Mouse (Mus musculus) hindlimb bud, embryonic 11.5 days (tissue): ENCODE data around the gene Ociad2.
"Not testable (repeated sequence)": the region's sequence is repeated elsewhere in the genome, so short reads cannot be mapped to it uniquely, and the experiment has no call there.

Source experiments
- DNase-seq: peaks from one replicate; pipeline ENCODE4 v3.0.0-alpha.2; 2012; ENCODE audit warnings: low read depth, low spot score; ENCODE audit errors: extremely low spot score

Ociad2 gene

GRCm38 (mm10) chr5:73353978-73354377, 13.2 kb upstream of the Ociad2 start:
- DNase-seq = no peak

- DNase-seq = no peak
Observed at GRCm38 (mm10) chr5:73353519-73353918, 12.7 kb upstream of the Ociad2 start.

DNA sequence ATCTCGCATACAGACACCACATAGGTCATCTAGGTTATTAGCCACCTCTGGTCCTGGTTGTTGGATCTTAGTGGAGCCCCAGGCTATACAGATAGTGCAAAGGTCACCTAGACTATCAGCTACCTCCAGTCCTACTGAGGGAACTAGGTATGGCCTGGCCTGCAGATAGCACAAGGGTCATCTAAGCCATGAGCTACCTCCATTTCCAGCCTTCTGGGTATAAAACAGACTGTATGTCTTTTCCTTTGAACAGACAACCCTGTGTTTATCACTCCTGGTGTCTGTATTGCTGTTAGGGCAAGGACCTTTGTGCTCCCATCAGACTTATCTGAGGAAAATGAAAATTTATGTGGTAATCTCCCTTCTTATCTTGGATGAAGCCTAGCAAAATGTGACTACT, 11.0 kb upstream of the Ociad2 start:
- no peak for DNase-seq

DNA sequence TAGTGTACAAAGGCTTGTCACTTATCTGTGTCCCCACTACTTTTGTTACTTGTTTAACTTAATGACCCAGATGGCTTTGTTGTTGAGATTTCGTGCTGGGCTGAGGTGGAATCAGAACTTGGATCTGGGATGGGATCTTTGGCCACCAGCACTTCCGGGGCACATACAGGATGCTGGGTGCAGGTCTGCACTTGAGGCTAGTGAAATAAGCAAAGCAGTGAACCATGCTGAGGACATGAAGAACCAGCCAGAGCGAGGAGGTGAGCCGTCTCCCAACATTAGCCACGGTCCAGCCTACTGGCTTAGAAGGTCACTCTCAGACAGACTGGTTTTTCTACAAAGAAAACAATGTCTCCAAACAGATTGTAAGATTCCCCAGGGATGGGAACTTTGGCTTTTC, 8.7 kb upstream of the Ociad2 start:
- DNase-seq = no peak

- no peak for DNase-seq
Observed at GRCm38 (mm10) chr5:73345254-73345653, 4.4 kb upstream of the Ociad2 start.

- no peak for DNase-seq
Observed at GRCm38 (mm10) chr5:73344310-73344709, 3.5 kb upstream of the Ociad2 start.

DNA sequence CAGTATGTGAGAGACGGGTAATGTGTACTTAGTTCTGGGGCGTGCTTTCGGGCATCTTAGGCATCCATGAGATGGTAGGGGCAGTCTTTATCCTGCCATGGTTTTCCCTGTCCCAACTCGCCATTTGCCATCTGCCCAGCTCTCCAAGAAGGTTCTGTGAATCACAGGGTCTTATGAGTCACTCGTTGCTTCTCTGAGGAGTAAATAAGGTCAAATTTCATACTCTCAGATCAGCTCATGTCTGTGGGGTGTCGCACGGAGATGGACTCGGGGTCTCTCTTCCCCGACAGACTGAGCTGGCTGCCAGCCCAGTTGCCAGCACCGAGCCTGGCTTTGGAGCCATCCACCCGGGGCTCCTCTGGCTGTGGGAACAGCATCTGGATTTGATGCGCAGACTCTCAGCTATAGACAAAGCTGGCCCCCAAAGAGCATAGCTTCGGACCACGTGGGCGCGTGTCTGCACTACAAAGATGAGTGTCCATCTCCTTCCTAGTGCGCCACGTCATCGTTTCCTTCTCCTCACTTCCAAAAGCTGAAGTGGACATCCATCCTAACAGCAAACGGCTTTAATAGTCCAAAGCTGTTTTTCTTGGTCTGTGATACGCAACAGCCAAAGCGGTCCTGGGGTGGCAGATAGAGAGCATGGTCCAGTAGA, 2.0 kb upstream of the Ociad2 start:
- DNase-seq = no peak

GRCm38 (mm10) chr5:73339779-73340722, 777 bp downstream of the Ociad2 start:
- DNase-seq = no peak

DNA sequence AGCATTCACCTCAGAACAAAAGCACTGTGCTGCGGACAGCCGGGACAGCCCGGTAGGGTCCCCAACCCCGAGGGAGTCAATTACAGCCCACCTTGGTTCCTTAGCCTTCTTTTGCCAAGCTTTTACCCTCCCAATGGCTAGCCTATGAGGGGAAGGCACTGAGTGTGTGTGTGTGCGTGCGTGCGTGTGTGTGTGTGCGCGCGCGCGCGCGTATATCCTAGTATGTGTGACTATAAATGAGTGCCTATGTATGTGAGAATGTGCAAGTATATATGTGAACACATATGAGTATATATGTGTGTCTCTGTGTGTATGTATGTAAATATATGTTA, 2.0 kb downstream of the Ociad2 start:
- DNase-seq = no peak

GRCm38 (mm10) chr5:73337961-73338831, 2.6 kb downstream of the Ociad2 start:
- no peak for DNase-seq

DNA sequence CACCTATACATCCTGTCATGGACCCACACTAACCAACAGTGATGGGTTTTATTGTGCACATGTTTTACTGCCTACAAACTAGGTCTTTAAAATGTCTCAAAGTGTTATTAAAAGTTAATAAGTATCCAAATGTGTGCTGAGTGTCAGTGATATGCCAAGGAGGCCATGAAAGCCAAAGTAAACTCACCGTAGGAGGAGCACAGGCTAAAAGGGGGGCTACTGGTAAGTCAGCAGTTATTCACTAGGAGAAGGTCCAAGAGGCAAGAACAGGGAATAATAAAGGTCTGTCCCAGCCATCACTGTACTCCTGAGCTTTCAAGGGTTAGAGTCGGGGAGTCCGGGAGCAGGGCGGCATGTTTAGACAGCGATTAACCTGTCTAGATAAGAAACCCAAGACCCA, 4.4 kb downstream of the Ociad2 start:
- DNase-seq = no peak

DNA sequence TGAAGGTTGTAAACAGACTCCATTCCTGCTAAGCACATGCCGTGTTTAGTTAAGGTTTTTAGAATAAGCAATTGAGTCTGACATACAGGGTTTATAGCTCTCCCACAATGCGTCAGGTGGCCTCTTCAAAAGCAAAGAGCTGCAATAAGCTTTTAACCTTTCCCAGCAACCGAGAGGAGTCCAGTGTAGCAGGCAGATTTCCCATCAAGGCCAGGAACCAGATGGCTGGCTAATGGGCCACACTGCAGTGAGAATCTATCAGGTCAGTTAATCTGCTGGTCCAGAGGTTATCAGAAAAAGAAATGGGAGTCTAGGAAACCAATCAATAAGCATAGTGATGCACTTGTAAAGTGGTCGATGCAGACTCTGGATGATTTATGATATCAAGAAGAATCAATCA, 9.8 kb downstream of the Ociad2 start:
- DNase-seq = no peak

GRCm38 (mm10) chr5:73324526-73325170, 16.2 kb downstream of the Ociad2 start:
- DNase-seq = no peak

DNA sequence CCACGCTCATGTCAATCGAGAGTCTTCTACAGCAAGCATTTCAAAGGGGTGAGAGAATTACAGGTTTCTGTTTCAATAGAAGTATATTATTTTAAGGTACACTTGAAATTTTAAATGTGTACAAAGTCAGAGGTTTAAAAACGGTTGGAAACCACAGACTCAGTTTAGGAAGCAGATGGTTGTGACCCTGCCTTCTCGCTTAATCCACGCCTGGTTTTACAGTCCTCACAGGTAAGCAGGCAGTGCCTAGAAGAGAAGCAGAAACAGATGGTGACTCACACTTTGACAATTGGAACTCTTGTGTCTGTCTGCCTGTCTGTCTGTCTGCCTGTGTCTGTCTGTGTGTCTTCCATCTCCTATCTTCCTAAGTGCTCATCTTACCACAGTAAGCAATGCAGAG, 17.2 kb downstream of the Ociad2 start:
- no peak for DNase-seq

DNA sequence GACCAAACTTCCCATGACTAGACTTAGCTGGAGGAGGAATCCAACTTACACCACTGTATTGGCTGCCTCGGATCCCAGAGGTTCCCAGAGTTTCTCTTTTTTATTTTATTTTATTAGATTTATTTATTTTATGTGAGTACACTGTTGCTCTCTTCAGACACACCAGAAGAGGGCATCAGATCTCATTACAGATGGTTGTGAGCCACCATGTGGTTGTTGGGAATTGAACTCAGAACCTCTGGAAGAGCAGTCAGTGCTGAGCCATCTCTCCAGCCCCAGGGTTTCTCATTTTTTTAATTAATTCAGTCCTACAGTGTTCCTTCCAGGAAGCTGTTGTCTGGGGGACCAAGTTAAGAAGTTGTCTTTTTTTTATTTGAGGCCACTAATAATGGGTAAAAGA, 18.1 kb downstream of the Ociad2 start:
- DNase-seq = not testable (repeated sequence)

DNA sequence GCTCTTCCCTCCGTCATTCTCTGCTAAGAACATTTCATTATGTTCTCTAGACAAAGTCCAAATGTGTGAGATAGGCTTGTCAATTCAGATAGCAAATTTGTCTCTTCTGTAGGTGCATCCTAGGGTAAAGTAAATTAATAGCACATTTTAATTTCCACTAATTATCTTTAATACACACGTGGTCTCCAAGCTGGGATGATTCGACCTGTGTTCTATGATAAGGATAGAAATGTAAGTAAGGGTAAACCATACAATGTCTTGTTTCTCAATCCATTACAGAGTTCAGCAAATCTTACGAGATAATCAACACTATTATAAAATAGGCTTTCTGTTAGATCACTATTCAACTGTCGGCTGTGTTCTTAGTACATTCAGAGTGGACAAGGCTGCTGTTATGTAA, 21.5 kb downstream of the Ociad2 start:
- no peak for DNase-seq

DNA sequence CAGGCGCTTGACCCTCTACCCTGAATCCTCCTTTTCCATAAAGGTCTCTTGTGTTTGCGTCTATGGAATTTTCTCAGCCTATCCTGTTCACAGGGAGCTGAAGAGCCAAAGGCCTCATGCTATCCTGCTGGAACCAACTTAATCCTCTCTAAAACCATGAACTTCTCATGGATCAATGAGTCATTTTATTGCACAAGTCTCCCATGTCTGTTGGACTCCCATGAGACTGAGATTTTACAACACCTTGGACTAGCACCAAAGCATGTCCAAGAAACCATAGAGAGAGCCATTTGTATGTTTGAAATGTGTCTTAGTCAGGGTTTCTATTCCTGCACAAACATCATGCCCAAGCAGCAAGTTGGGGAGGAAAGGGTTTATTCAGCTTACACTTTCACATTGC, 26.2 kb downstream of the Ociad2 start:
- DNase-seq = no peak

DNA sequence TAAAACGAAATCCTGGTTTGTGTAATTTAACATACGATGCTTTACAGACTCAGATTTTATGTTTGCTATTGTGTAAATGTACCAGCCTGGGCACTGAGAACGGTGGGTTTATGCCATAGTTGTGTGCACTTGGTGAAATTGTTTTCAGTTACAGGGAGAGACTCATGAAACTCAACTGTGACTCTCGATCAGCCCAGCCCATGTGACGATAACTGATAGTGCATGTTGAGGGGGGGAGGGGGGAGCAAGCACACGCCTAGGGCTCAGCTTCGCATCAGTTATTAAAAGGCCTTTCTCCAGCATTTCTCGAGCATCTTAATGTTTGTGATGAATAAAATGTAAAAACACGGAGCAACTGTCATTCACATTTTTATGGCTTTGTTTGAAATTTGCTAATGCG, 27.2 kb downstream of the Ociad2 start:
- no peak for DNase-seq

- no peak for DNase-seq
Observed at GRCm38 (mm10) chr5:73311458-73311857, 29.4 kb downstream of the Ociad2 start.

GRCm38 (mm10) chr5:73310401-73310800, 30.4 kb downstream of the Ociad2 start:
- no peak for DNase-seq

GRCm38 (mm10) chr5:73309496-73309895, 31.3 kb downstream of the Ociad2 start:
- DNase-seq = no peak
